Mouse (Mus musculus): Measurements from ENCODE around the gene Gm49321. TPM values are rescaled to one million over a fixed set of nuclear protein-coding genes. Genes with fewer than 3 reads are reported as not detected.
A peak's percentile ranks its signal among the peaks of the same experiment; 100 is the strongest.

The Gm49321 gene
- polyA plus RNA-seq, 1 experiment from 2014 or later: 13.1 TPM

GRCm38 (mm10) chr12:73939542-73939941, 2.1 kb downstream of the Gm49321 start:
- Histone ChIP-seq H3K4me1 (ENCODE audit: insufficient read depth, low read length) (no peaks in the 10 kb centered on the region), H3K36me3 (ENCODE audit: insufficient read depth, low read length) (peaks cover 41% of the 10 kb centered on the region), H3K4me2 (replicated peaks; ENCODE audit: low read depth, low read length) (no peak overlapping the region), H3K9ac (replicated peaks; ENCODE audit: low read length) (no peak overlapping the region), H3K4me3 (ENCODE audit: low read length) (no peak overlapping the region), H3K9me3 (ENCODE audit: low read length) (no peaks in the 10 kb centered on the region), H3K27me3 (ENCODE audit: insufficient read depth, low read length) (no peaks in the 10 kb centered on the region), H3K27ac (ENCODE audit: low read length) (no peak overlapping the region)
- ATAC-seq (ENCODE audit: low FRiP score, low TSS enrichment): no peak
- WGBS: 95% methylated on average over 6 of the region's 6 CpGs

- no peak overlapping the region for H3K9ac ChIP-seq (replicated peaks; ENCODE audit: low read length)
- H3K4me2 ChIP-seq (replicated peaks; ENCODE audit: low read depth, low read length): no peak overlapping the region
- WGBS: 93% methylated on average over 4 of the region's 4 CpGs
- ATAC-seq (ENCODE audit: low FRiP score, low TSS enrichment): no peak
- H3K36me3 ChIP-seq (ENCODE audit: insufficient read depth, low read length): peaks cover 18% of the 10 kb centered on the region
- 0 out of 2 replicates have a peak, but pooled peaks cover 7% of the 10 kb centered on the region for H3K4me1 ChIP-seq (ENCODE audit: insufficient read depth, low read length)
- no peak overlapping the region for H3K27ac ChIP-seq (ENCODE audit: low read length)
- H3K9me3 ChIP-seq (ENCODE audit: low read length): no peaks in the 10 kb centered on the region
- H3K27me3 ChIP-seq (ENCODE audit: insufficient read depth, low read length): no peaks in the 10 kb centered on the region
- no peak overlapping the region for H3K4me3 ChIP-seq (ENCODE audit: low read length)
These were observed 11.0 kb downstream of the Gm49321 start for GRCm38 (mm10) chr12:73948415-73948814.

GRCm38 (mm10) chr12:73949318-73950058, 12.0 kb downstream of the Gm49321 start:
- H3K27me3 ChIP-seq (ENCODE audit: insufficient read depth, low read length): no peaks in the 10 kb centered on the region
- 7% methylated on average over 46 of the region's 46 CpGs for WGBS
- peak; percentile 92 for ATAC-seq (ENCODE audit: low FRiP score, low TSS enrichment)
- H3K4me2 ChIP-seq (replicated peaks; ENCODE audit: low read depth, low read length): peak overlapping the region; percentile 60
- H3K9ac ChIP-seq (replicated peaks; ENCODE audit: low read length): peak overlapping the region; percentile 32
- H3K27ac ChIP-seq (ENCODE audit: low read length): no peak overlapping the region
- peak overlapping the region; percentile 38 for H3K4me3 ChIP-seq (ENCODE audit: low read length)
- H3K4me1 ChIP-seq (ENCODE audit: insufficient read depth, low read length): 0 out of 2 replicates have a peak, but pooled peaks cover 7% of the 10 kb centered on the region
- peaks cover 9% of the 10 kb centered on the region for H3K36me3 ChIP-seq (ENCODE audit: insufficient read depth, low read length)
- no peaks in the 10 kb centered on the region for H3K9me3 ChIP-seq (ENCODE audit: low read length)

DNA sequence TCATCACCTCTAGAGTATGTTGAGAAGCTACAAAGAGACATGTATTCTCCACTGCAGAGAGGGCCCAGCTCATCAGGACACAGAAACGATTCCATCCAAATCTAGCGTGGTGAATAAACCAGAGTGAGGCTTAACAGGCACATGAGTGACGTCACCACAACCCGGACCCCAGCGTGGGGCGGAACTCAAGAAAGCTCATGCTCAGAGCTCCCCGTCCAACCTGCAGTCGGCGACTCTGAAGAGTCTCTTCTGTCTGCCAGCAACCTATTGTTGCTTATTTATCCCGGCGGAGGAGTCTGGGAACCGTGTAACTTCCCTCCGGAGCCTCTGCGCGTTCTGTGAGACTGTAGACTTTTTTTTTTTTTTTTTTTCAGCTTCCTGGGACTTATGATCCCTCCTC, 15.4 kb downstream of the Gm49321 start:
- ATAC-seq (ENCODE audit: low FRiP score, low TSS enrichment): peak; percentile 70; the same call in 1 of the 2 replicates
- WGBS: 11% methylated on average over 15 of the region's 15 CpGs

DNA sequence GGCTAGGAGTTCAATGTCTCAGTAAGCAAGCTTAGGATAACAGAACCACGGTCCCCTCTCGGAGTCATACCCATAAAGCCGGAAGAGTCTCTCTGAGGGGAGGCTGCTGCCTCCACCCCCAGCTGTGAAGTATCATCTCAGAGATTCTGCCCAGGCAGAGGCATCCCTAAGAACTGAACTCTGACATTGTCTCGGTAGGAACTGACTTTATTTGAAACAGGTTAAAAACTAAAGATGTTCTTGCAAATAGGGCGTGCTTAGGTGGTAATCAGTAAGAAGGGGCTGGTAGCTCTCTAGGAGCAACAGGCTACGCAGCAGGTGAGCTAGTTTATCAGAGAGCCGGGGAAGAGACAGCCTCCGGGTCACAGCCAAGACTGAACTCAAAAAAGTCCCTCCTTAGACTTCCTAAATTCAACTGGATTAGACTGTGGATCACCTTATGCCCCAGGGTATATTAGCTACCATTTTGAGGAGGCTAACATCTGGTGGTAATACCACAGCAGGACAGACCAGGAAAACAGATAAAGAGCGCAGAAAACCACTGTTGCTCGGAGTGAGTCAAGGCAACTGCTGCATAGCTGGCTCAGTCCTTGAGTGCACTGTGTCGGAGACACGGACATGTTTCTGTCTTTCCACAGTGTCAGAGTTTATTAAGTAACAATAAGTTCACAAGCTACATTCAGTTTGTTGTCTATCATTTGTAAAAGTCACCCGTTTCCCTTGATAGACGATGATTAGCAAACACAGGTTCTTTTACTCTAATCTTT, 16.1 kb downstream of the Gm49321 start:
- Histone ChIP-seq H3K27me3 (ENCODE audit: insufficient read depth, low read length) (no peaks in the 10 kb centered on the region), H3K36me3 (ENCODE audit: insufficient read depth, low read length) (no peaks in the 10 kb centered on the region), H3K9me3 (ENCODE audit: low read length) (no peaks in the 10 kb centered on the region), H3K9ac (replicated peaks; ENCODE audit: low read length) (peak overlapping the region; percentile 61), H3K27ac (ENCODE audit: low read length) (no peak overlapping the region), H3K4me1 (ENCODE audit: insufficient read depth, low read length) (0 out of 2 replicates have a peak, but pooled peaks cover 7% of the 10 kb centered on the region), H3K4me2 (replicated peaks; ENCODE audit: low read depth, low read length) (peak overlapping the region; percentile 74), H3K4me3 (ENCODE audit: low read length) (peak overlapping the region; percentile 45)
- ATAC-seq (ENCODE audit: low FRiP score, low TSS enrichment): no peak
- 54% methylated on average over 14 of the region's 14 CpGs for WGBS

More for the DNA sequence above, 15.4 kb downstream of the Gm49321 start:
- peak overlapping the region; percentile 74 for H3K4me2 ChIP-seq (replicated peaks; ENCODE audit: low read depth, low read length)
- no peaks in the 10 kb centered on the region for H3K27me3 ChIP-seq (ENCODE audit: insufficient read depth, low read length)
- H3K36me3 ChIP-seq (ENCODE audit: insufficient read depth, low read length): no peaks in the 10 kb centered on the region; the same call in 1 of the 2 replicates
- no peak overlapping the region for H3K27ac ChIP-seq (ENCODE audit: low read length)
- H3K4me1 ChIP-seq (ENCODE audit: insufficient read depth, low read length): 0 out of 2 replicates have a peak, but pooled peaks cover 7% of the 10 kb centered on the region
- peak overlapping the region; percentile 45 for H3K4me3 ChIP-seq (ENCODE audit: low read length)
- H3K9me3 ChIP-seq (ENCODE audit: low read length): no peaks in the 10 kb centered on the region
- H3K9ac ChIP-seq (replicated peaks; ENCODE audit: low read length): peak overlapping the region; percentile 61

DNA sequence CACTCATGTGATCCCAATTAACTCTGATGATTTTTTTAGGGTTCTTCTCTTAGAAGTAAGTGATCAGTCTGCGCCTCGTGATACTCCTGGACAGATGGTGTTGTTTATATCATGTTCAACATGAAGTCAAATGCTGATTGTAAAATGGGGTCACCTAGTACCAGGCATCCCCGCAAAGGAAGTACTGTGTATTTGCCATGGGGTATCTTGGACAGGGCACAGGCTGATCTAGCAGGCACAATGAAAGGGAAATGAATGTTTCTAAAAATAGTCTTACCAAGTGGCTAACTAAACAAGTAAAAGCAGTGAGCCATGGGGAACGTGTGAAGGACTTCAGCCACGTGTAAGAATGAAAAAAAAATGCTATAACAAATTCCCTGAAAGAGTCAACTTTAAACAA, 17.3 kb downstream of the Gm49321 start:
- H3K9ac ChIP-seq (replicated peaks; ENCODE audit: low read length): no peak overlapping the region
- H3K36me3 ChIP-seq (ENCODE audit: insufficient read depth, low read length): no peaks in the 10 kb centered on the region
- no peaks in the 10 kb centered on the region for H3K27me3 ChIP-seq (ENCODE audit: insufficient read depth, low read length)
- no peak for ATAC-seq (ENCODE audit: low FRiP score, low TSS enrichment)
- H3K4me3 ChIP-seq (ENCODE audit: low read length): no peak overlapping the region
- 58% methylated on average over 5 of the region's 5 CpGs for WGBS
- no peaks in the 10 kb centered on the region for H3K9me3 ChIP-seq (ENCODE audit: low read length)
- no peak overlapping the region for H3K4me2 ChIP-seq (replicated peaks; ENCODE audit: low read depth, low read length)
- 0 out of 2 replicates have a peak, but pooled peaks cover 2% of the 10 kb centered on the region for H3K4me1 ChIP-seq (ENCODE audit: insufficient read depth, low read length)
- no peak overlapping the region for H3K27ac ChIP-seq (ENCODE audit: low read length)

DNA sequence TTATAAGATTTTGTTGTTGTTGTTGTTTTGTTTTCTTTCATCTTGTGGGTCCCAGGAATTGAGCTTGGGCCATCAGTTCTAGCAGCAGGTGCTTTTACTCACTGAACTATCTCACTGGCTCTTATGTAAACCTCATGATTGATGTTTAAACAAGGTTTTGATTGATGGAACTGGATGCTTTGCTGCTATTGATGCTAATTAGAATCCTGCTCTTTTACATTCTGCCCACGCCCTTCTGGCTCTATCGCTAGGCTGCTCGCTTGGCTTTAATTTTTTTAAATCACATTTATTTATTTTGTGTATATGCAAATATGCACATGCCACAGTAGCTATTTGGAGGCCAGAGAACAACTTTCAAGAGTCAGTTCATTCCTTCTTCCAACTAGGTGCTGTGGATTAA, 20.2 kb downstream of the Gm49321 start:
- Histone ChIP-seq H3K4me1 (ENCODE audit: insufficient read depth, low read length) (0 out of 2 replicates have a peak, but pooled peaks cover 1% of the 10 kb centered on the region), H3K36me3 (ENCODE audit: insufficient read depth, low read length) (no peaks in the 10 kb centered on the region), H3K9ac (replicated peaks; ENCODE audit: low read length) (no peak overlapping the region), H3K9me3 (ENCODE audit: low read length) (no peaks in the 10 kb centered on the region), H3K4me2 (replicated peaks; ENCODE audit: low read depth, low read length) (no peak overlapping the region), H3K27ac (ENCODE audit: low read length) (no peak overlapping the region), H3K4me3 (ENCODE audit: low read length) (no peak overlapping the region), H3K27me3 (ENCODE audit: insufficient read depth, low read length) (no peaks in the 10 kb centered on the region)
- ATAC-seq (ENCODE audit: low FRiP score, low TSS enrichment): no peak
- WGBS: 91% methylated on average over 3 of the region's 3 CpGs

DNA sequence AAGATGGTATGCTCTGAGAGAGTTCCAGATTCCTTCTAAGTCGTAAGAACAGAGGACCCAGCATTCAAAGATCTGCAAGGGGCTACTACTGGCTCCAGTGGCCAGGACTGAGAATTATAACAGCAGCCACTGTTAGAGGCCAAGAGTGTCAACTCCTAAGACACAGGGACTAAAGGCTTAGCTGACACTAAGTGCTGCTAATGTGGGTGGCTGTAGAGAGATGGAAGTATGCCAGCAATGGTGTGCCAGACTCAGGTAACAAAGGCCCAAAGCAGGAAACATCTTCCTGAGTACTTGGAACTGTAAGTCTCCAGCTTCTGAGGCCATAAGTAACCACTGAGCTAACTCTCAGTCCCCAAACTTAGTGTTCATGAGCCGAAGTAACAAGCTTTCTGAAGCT, 21.4 kb downstream of the Gm49321 start:
- Histone ChIP-seq H3K9me3 (ENCODE audit: low read length) (no peaks in the 10 kb centered on the region), H3K27me3 (ENCODE audit: insufficient read depth, low read length) (no peaks in the 10 kb centered on the region), H3K9ac (replicated peaks; ENCODE audit: low read length) (no peak overlapping the region), H3K4me2 (replicated peaks; ENCODE audit: low read depth, low read length) (no peak overlapping the region), H3K4me1 (ENCODE audit: insufficient read depth, low read length) (no peaks in the 10 kb centered on the region), H3K27ac (ENCODE audit: low read length) (no peak overlapping the region), H3K4me3 (ENCODE audit: low read length) (no peak overlapping the region), H3K36me3 (ENCODE audit: insufficient read depth, low read length) (no peaks in the 10 kb centered on the region)
- WGBS: 79% methylated on average over 2 of the region's 2 CpGs
- ATAC-seq (ENCODE audit: low FRiP score, low TSS enrichment): no peak

DNA sequence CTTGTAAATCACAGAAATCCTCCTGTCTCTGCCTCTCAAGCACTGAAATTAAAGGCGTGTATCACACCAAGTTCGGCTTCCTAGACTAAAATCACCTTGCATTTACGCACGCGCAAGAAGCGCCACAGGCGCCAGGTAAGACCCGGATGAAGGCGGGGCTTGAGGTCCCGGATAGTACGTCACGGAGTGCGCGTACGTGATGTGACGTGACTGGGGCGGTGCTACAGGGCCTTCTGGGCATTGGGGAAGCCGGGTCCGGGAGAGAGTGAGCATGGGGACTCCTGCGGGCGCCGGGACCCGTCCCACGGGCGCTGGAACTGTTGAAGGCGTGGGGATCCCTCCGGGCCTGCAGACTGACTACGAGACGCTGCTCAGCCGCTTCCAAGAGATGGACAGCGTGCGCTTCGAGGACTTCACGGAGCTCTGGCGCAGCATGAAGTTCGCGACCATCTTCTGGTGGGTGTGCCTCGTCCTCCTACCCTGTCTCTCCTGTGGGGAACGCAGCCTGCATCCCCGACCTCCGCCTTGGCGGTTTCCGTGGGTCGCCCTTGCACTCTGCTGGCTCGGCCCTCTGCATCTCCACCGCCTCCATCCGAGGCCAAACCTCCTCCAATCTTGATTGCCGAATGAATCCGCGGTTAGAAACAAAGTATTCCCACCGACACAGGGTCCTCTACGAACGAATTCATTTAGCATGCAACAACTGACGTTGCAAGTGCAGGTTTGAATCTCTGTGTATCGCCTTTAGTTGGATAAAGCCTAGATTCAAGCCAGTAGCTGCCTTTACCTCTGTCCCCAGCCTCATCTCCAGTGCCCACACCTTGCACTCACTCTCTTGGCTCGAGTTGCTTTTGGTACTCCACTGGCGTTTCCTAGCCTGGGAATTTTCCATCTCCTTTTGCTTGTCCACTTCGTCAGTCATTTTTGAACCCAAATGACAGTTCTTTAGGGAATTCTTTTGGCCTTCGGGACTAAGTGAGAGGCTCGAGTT, 27.1 kb downstream of the Gm49321 start, which contains the start of gene Snapc1:
Gene Snapc1 (plus strand): TSS at position 191 of the 991 bp plus-strand sequence.
- under 1% methylated on average over 60 of the region's 60 CpGs for WGBS
- ATAC-seq (ENCODE audit: low FRiP score, low TSS enrichment): peak; percentile 100
- peak within 1 kb of the TSS; percentile 86 for H3K9ac ChIP-seq (replicated peaks; ENCODE audit: low read length)
- H3K27ac ChIP-seq (ENCODE audit: low read length): peak within 1 kb of the TSS; percentile 63
- H3K4me3 ChIP-seq (ENCODE audit: low read length): peak within 1 kb of the TSS; percentile 79
- peaks cover 8% of the 10 kb centered on the region for H3K4me1 ChIP-seq (ENCODE audit: insufficient read depth, low read length)
- H3K9me3 ChIP-seq (ENCODE audit: low read length): no peaks in the 10 kb centered on the region
- H3K36me3 ChIP-seq (ENCODE audit: insufficient read depth, low read length): peaks cover 16% of the 10 kb centered on the region
- no peaks in the 10 kb centered on the region for H3K27me3 ChIP-seq (ENCODE audit: insufficient read depth, low read length)
- peak within 1 kb of the TSS; percentile 75 for H3K4me2 ChIP-seq (replicated peaks; ENCODE audit: low read depth, low read length)

Measured in kidney, embryonic 16.5 days (tissue).